Mouse (Mus musculus): ENCODE results near the gene 1700010I14Rik. TPM values are rescaled to one million over a fixed set of nuclear protein-coding genes. Genes with fewer than 3 reads are reported as not detected.

The 1700010I14Rik gene
- polyA plus RNA-seq, 1 experiment from 2014 or later, result 2.2 TPM

GRCm38 (mm10) chr17:8972152-8972854 is 15.8 kb upstream of the 1700010I14Rik start:
- WGBS, result 27% methylated on average over 12 of the region's 12 CpGs
- DNase-seq (ENCODE audit: low spot score) (peak; percentile 25), ATAC-seq (replicated peaks; ENCODE audit: insufficient number of reproducible peaks, low FRiP score, low TSS enrichment, low read depth) (no peak)
- Histone ChIP-seq H3K4me1 (ENCODE audit: control insufficient read depth, insufficient read depth, low read length) (no peaks in the 10 kb centered on the region), H3K36me3 (replicated peaks; ENCODE audit: control insufficient read depth, insufficient read depth, low read depth, low read length) (no peaks in the 10 kb centered on the region), H3K4me2 (ENCODE audit: low read depth, low read length) (no peak overlapping the region), H3K9ac (replicated peaks; ENCODE audit: low read length) (no peak overlapping the region), H3K9me3 (replicated peaks; ENCODE audit: control insufficient read depth, low read length) (no peaks in the 10 kb centered on the region), H3K4me3 (ENCODE audit: low read depth, low read length) (no peak overlapping the region), H3K27me3 (ENCODE audit: control insufficient read depth, insufficient read depth, low read length) (no peaks in the 10 kb centered on the region), H3K27ac (replicated peaks; ENCODE audit: low read depth, low read length) (no peak overlapping the region)

- DNase-seq (ENCODE audit: low spot score) (no peak), ATAC-seq (replicated peaks; ENCODE audit: insufficient number of reproducible peaks, low FRiP score, low TSS enrichment, low read depth) (no peak)
- Histone ChIP-seq H3K27ac (replicated peaks; ENCODE audit: low read depth, low read length) (no peak overlapping the region), H3K4me3 (ENCODE audit: low read depth, low read length) (no peak overlapping the region), H3K4me2 (ENCODE audit: low read depth, low read length) (no peak overlapping the region), H3K9ac (replicated peaks; ENCODE audit: low read length) (no peak overlapping the region), H3K4me1 (ENCODE audit: control insufficient read depth, insufficient read depth, low read length) (no peaks in the 10 kb centered on the region), H3K27me3 (ENCODE audit: control insufficient read depth, insufficient read depth, low read length) (no peaks in the 10 kb centered on the region), H3K36me3 (replicated peaks; ENCODE audit: control insufficient read depth, insufficient read depth, low read depth, low read length) (no peaks in the 10 kb centered on the region), H3K9me3 (replicated peaks; ENCODE audit: control insufficient read depth, low read length) (no peaks in the 10 kb centered on the region)
- WGBS, result 64% methylated on average over 5 of the region's 5 CpGs
Observed at GRCm38 (mm10) chr17:8973331-8973730, 14.8 kb upstream of the 1700010I14Rik start.

- H3K27ac ChIP-seq (replicated peaks; ENCODE audit: low read depth, low read length), result no peak overlapping the region
- DNase-seq (ENCODE audit: low spot score) (no peak), ATAC-seq (replicated peaks; ENCODE audit: insufficient number of reproducible peaks, low FRiP score, low TSS enrichment, low read depth) (no peak)
- no peaks in the 10 kb centered on the region for H3K36me3 ChIP-seq (replicated peaks; ENCODE audit: control insufficient read depth, insufficient read depth, low read depth, low read length)
- H3K4me3 ChIP-seq (ENCODE audit: low read depth, low read length), result no peak overlapping the region
- WGBS, result 69% methylated on average over 7 of the region's 7 CpGs
- no peak overlapping the region for H3K4me2 ChIP-seq (ENCODE audit: low read depth, low read length)
- no peaks in the 10 kb centered on the region for H3K4me1 ChIP-seq (ENCODE audit: control insufficient read depth, insufficient read depth, low read length)
- no peaks in the 10 kb centered on the region for H3K9me3 ChIP-seq (replicated peaks; ENCODE audit: control insufficient read depth, low read length)
- no peaks in the 10 kb centered on the region for H3K27me3 ChIP-seq (ENCODE audit: control insufficient read depth, insufficient read depth, low read length)
- no peak overlapping the region for H3K9ac ChIP-seq (replicated peaks; ENCODE audit: low read length)
Observed at GRCm38 (mm10) chr17:8974423-8974822, 13.7 kb upstream of the 1700010I14Rik start.

GRCm38 (mm10) chr17:8974823-8975397 is 13.2 kb upstream of the 1700010I14Rik start:
- no peak overlapping the region for H3K4me2 ChIP-seq (ENCODE audit: low read depth, low read length)
- 32% methylated on average over 6 of the region's 6 CpGs for WGBS
- no peaks in the 10 kb centered on the region for H3K9me3 ChIP-seq (replicated peaks; ENCODE audit: control insufficient read depth, low read length)
- H3K4me1 ChIP-seq (ENCODE audit: control insufficient read depth, insufficient read depth, low read length), result no peaks in the 10 kb centered on the region
- no peak overlapping the region for H3K4me3 ChIP-seq (ENCODE audit: low read depth, low read length)
- no peak; the same call in 1 of the 2 replicates for ATAC-seq (replicated peaks; ENCODE audit: insufficient number of reproducible peaks, low FRiP score, low TSS enrichment, low read depth)
- H3K36me3 ChIP-seq (replicated peaks; ENCODE audit: control insufficient read depth, insufficient read depth, low read depth, low read length), result no peaks in the 10 kb centered on the region
- DNase-seq (ENCODE audit: low spot score), result no peak
- no peak overlapping the region for H3K9ac ChIP-seq (replicated peaks; ENCODE audit: low read length)
- no peak overlapping the region for H3K27ac ChIP-seq (replicated peaks; ENCODE audit: low read depth, low read length)
- H3K27me3 ChIP-seq (ENCODE audit: control insufficient read depth, insufficient read depth, low read length), result no peaks in the 10 kb centered on the region

GRCm38 (mm10) chr17:8976745-8977144 is 11.4 kb upstream of the 1700010I14Rik start:
- Histone ChIP-seq H3K9me3 (replicated peaks; ENCODE audit: control insufficient read depth, low read length) (no peaks in the 10 kb centered on the region), H3K4me1 (ENCODE audit: control insufficient read depth, insufficient read depth, low read length) (no peaks in the 10 kb centered on the region), H3K4me3 (ENCODE audit: low read depth, low read length) (no peak overlapping the region), H3K4me2 (ENCODE audit: low read depth, low read length) (no peak overlapping the region), H3K36me3 (replicated peaks; ENCODE audit: control insufficient read depth, insufficient read depth, low read depth, low read length) (no peaks in the 10 kb centered on the region), H3K9ac (replicated peaks; ENCODE audit: low read length) (no peak overlapping the region), H3K27me3 (ENCODE audit: control insufficient read depth, insufficient read depth, low read length) (no peaks in the 10 kb centered on the region), H3K27ac (replicated peaks; ENCODE audit: low read depth, low read length) (no peak overlapping the region)
- DNase-seq (ENCODE audit: low spot score) (no peak), ATAC-seq (replicated peaks; ENCODE audit: insufficient number of reproducible peaks, low FRiP score, low TSS enrichment, low read depth) (no peak)
- WGBS, result 85% methylated on average over 6 of the region's 6 CpGs

- no peak for ATAC-seq (replicated peaks; ENCODE audit: insufficient number of reproducible peaks, low FRiP score, low TSS enrichment, low read depth)
- DNase-seq (ENCODE audit: low spot score), result no peak
- Histone ChIP-seq H3K4me2 (ENCODE audit: low read depth, low read length) (no peak overlapping the region), H3K27me3 (ENCODE audit: control insufficient read depth, insufficient read depth, low read length) (no peaks in the 10 kb centered on the region), H3K9me3 (replicated peaks; ENCODE audit: control insufficient read depth, low read length) (no peaks in the 10 kb centered on the region), H3K27ac (replicated peaks; ENCODE audit: low read depth, low read length) (no peak overlapping the region), H3K4me3 (ENCODE audit: low read depth, low read length) (no peak overlapping the region), H3K36me3 (replicated peaks; ENCODE audit: control insufficient read depth, insufficient read depth, low read depth, low read length) (no peaks in the 10 kb centered on the region), H3K9ac (replicated peaks; ENCODE audit: low read length) (no peak overlapping the region), H3K4me1 (ENCODE audit: control insufficient read depth, insufficient read depth, low read length) (no peaks in the 10 kb centered on the region)
- WGBS, result 78% methylated on average over 2 of the region's 2 CpGs
Observed at GRCm38 (mm10) chr17:8977271-8977670, 10.9 kb upstream of the 1700010I14Rik start.

- WGBS, result 83% methylated on average over 2 of the region's 2 CpGs
- H3K27ac ChIP-seq (replicated peaks; ENCODE audit: low read depth, low read length), result no peak overlapping the region
- no peak for DNase-seq (ENCODE audit: low spot score)
- no peaks in the 10 kb centered on the region for H3K27me3 ChIP-seq (ENCODE audit: control insufficient read depth, insufficient read depth, low read length)
- no peak overlapping the region for H3K4me3 ChIP-seq (ENCODE audit: low read depth, low read length)
- no peak for ATAC-seq (replicated peaks; ENCODE audit: insufficient number of reproducible peaks, low FRiP score, low TSS enrichment, low read depth)
- no peak overlapping the region for H3K9ac ChIP-seq (replicated peaks; ENCODE audit: low read length)
- H3K4me2 ChIP-seq (ENCODE audit: low read depth, low read length), result no peak overlapping the region
- H3K9me3 ChIP-seq (replicated peaks; ENCODE audit: control insufficient read depth, low read length), result no peaks in the 10 kb centered on the region
- no peaks in the 10 kb centered on the region for H3K4me1 ChIP-seq (ENCODE audit: control insufficient read depth, insufficient read depth, low read length)
- H3K36me3 ChIP-seq (replicated peaks; ENCODE audit: control insufficient read depth, insufficient read depth, low read depth, low read length), result no peaks in the 10 kb centered on the region
Observed at GRCm38 (mm10) chr17:8983576-8983975, 4.6 kb upstream of the 1700010I14Rik start.

- 81% methylated on average over 5 of the region's 5 CpGs for WGBS
- Histone ChIP-seq H3K27ac (replicated peaks; ENCODE audit: low read depth, low read length) (no peak overlapping the region), H3K36me3 (replicated peaks; ENCODE audit: control insufficient read depth, insufficient read depth, low read depth, low read length) (no peaks in the 10 kb centered on the region), H3K9me3 (replicated peaks; ENCODE audit: control insufficient read depth, low read length) (no peaks in the 10 kb centered on the region), H3K4me1 (ENCODE audit: control insufficient read depth, insufficient read depth, low read length) (no peaks in the 10 kb centered on the region), H3K9ac (replicated peaks; ENCODE audit: low read length) (no peak overlapping the region), H3K4me2 (ENCODE audit: low read depth, low read length) (no peak overlapping the region), H3K4me3 (ENCODE audit: low read depth, low read length) (no peak overlapping the region), H3K27me3 (ENCODE audit: control insufficient read depth, insufficient read depth, low read length) (no peaks in the 10 kb centered on the region)
- ATAC-seq (replicated peaks; ENCODE audit: insufficient number of reproducible peaks, low FRiP score, low TSS enrichment, low read depth), result no peak
- no peak for DNase-seq (ENCODE audit: low spot score)
Observed at GRCm38 (mm10) chr17:8985714-8986113, 2.4 kb upstream of the 1700010I14Rik start.
